Mouse (Mus musculus) neutrophil, adult 5-6 weeks (primary cell): Measurements from ENCODE around the gene Fbxl8. TPM values are rescaled to one million over a fixed set of nuclear protein-coding genes. Genes with fewer than 3 reads are reported as not detected.

Experiments used
- ATAC-seq: fragments of 151-379, 151-347 bp; 2 replicates; pipeline ENCODE4 v1.8.0; 2017; ENCODE audit warnings: mild to moderate bottlenecking, moderate TSS enrichment; ENCODE audit not compliant: insufficient number of reproducible peaks, poor library complexity, low FRiP score, severe bottlenecking; ENCODE audit errors: extremely low read depth
- total RNA-seq: library from RNA; stranded (forward); fragments of 200-1000 nt; gene quantifications from 2 replicates; pipeline ENCODE4 v1.2.3, GENCODE M21; 2017

Fbxl8 gene
- total RNA-seq, 1 experiment from 2014 or later: 4.0 TPM

DNA sequence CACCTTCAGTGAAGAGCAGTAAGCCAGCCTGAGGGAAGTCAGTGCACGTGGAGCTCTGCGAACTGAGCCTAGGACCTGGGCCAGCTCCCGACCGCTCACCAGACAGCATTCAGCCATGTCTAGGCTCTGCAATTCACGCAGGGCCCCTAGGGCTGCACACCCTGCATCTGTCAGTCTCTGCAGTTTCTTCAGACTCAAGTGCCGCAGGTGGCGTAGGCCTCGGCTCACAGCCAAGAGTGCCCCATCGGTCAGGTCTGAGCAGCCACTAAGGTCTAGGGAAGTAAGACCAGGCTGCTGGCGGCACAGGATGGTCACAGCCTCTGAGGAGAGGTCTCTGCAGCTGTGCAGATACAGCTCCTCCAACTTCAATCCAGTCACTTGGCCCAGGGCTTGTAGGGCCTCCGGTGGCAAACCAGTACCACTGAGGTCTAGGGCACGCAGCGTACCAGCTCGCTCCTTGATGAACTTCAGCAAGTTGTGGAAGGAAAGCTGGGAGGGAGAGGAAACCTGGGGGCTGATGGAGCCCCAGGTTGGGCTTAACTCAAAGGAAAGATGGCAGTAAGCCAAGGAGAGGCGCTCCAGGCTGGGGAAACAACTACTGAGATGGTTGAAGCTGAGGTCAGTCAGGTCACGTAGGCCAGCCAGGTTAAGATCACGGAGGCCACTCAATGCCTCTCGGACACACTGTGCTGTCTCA lies 50.8 kb downstream of the Fbxl8 start:
- no peak for ATAC-seq

DNA sequence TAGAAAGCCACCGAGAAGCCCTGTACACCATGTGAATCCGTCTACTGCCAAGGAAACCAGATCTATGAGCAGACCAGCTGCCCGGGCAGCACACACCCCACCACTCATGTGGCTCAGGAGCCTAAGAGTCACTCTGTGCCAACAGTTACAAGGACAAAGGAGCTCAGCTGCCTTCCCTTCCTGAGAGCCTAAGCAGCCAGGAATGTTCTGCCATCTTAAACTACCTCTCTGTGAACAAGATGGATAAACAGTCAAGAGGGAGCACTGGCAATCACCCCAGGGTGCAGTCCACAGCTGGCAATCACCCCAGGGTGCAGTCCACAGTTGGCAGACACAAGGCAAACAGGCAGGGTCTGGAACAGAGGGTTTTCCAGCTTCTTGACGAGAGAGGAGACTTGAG lies 53.5 kb downstream of the Fbxl8 start:
- no peak for ATAC-seq

DNA sequence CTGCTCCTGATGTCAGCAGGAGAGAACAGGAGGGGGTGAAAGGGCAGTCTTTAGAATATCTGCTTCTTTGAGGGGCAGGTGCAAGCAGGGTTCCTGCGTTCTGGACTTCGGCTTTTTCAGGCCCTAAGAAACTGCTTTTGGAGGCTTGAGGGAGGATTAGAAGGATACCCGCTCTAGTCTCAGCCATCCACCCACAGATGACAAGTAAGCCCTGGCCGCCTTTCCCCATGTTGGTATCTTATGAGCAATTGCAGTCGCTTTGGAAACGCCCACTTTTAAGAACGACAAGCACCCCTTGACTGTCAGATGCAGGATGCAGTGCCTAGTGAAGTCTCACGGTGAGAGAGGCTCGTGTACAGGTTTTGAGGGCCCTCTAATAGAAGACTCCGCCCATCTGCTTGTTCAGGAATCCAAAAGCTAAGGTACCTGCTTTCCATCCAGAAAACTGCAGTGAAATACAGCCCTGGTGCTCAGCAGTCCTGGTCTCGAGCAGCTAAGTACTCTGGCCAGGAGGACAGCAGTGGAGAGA lies 54.3 kb downstream of the Fbxl8 start:
- ATAC-seq: no peak

Other genes with a start within 250 kb of the Fbxl8 start
- gene Ces3a, start 216.0 kb upstream of the Fbxl8 start, total RNA-seq: not detected in 2 replicates
- gene Ces3b, start 180.9 kb upstream of the Fbxl8 start, total RNA-seq: not detected in 2 replicates
- gene Ces4a, start 132.8 kb upstream of the Fbxl8 start, total RNA-seq: not detected in 2 replicates
- 130 and 135 TPM in 2 replicates for gene Cbfb, start 94.0 kb upstream of the Fbxl8 start, total RNA-seq
- 28.0 and 29.0 TPM in 2 replicates for gene D230025D16Rik, start 39.5 kb upstream of the Fbxl8 start, total RNA-seq
- 0.35 and 0.74 TPM in 2 replicates for gene B3gnt9, start 9.5 kb upstream of the Fbxl8 start, total RNA-seq
- gene Tradd, start within 50 bp of the Fbxl8 start, total RNA-seq: 15.7 and 19.2 TPM in 2 replicates
- gene Hsf4, start 5.2 kb downstream of the Fbxl8 start, total RNA-seq: not detected in 2 replicates
- gene Nol3, start 11.5 kb downstream of the Fbxl8 start, total RNA-seq: not detected in 2 replicates
- gene 4931428F04Rik, start 25.2 kb downstream of the Fbxl8 start, total RNA-seq: 1.2 and 2.7 TPM in 2 replicates
- gene Exoc3l, start 31.5 kb downstream of the Fbxl8 start, total RNA-seq: 0.49 and 1.3 TPM in 2 replicates
- gene E2f4, start 33.0 kb downstream of the Fbxl8 start, total RNA-seq: 42.5 and 47.1 TPM in 2 replicates
- 2.9 and 5.0 TPM in 2 replicates for gene Elmo3, start 41.0 kb downstream of the Fbxl8 start, total RNA-seq
- gene Lrrc29, start 61.6 kb downstream of the Fbxl8 start, total RNA-seq: 3.3 and 4.9 TPM in 2 replicates
- 27.6 and 39.2 TPM in 2 replicates for gene Tmem208, start 61.7 kb downstream of the Fbxl8 start, total RNA-seq
- gene Fhod1, start 83.3 kb downstream of the Fbxl8 start, total RNA-seq: 21.8 and 22.2 TPM in 2 replicates
- 0.35 and 0.49 TPM in 2 replicates for gene Slc9a5, start 84.2 kb downstream of the Fbxl8 start, total RNA-seq
- not detected in 2 replicates for gene Plekhg4, start 108.6 kb downstream of the Fbxl8 start, total RNA-seq
- gene Kctd19, start 148.9 kb downstream of the Fbxl8 start, total RNA-seq: not detected in 2 replicates
- gene Lrrc36, start 148.9 kb downstream of the Fbxl8 start, total RNA-seq: not detected in 2 replicates
- gene Tppp3, start 206.9 kb downstream of the Fbxl8 start, total RNA-seq: 4.9 and 9.3 TPM in 2 replicates
- 0.47 and 0.86 TPM in 2 replicates for gene Zdhhc1, start 232.3 kb downstream of the Fbxl8 start, total RNA-seq